In the genomic region with DNA sequence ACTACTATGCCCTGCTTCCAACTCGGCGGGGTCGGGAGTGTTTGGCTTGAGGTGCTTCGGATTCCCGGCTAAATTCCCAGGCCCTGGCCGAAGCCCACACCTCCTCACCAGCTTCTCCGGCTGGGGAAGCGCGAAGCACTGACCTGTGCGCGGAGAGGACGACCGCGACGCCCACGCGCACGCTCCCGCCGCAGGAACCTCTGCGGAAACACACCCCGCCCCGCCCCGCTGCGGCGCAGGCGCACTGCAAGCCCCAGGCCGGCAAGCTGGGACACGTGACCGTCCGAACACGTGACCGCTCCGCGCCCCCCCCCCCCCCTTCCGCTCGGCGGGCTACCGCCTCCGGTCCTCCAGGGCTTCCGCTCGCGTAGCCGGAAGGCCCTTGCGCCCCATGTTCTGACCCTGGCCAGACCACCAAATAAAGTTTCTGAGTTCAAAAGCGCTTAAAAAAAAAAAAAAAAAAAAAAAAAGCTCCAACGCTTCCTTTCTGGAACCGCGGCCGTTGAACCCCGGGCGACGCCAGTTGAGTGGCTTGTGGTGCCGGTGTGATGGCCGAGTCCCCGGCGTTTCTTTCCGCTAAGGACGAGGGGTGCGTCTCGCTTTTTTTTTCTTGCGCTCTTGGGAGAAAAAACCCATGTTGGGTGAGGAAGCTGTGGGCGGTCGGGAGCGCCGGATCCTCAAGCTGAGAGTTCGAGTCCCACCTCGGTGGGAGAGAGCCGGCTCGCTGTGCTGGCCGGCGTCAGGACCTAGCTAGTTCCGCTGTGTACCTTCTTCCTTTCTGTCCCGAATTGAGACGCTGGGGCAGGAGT, we compare ENCODE assay signal across 8 mouse cellular contexts. TPM values are rescaled to one million over a fixed set of nuclear protein-coding genes. Genes with fewer than 3 reads are reported as not detected.
DNase-seq lines count a peak whose midpoint lies in the region; ATAC-seq and TF ChIP-seq lines count a peak whose summit lies in the region.

TSS of gene Rmnd1 (minus strand) at position 266 of the 809 bp plus-strand sequence.
TSS of gene Armt1 (plus strand) at position 345 of the 809 bp plus-strand sequence.

- peak; percentile 88 for TF ChIP-seq POLR2A in lung, adult 2 months (IDR thresholded peaks at IDR 0.05; ENCODE audit: borderline replicate concordance, extremely low read depth, low read depth, low read length)

- H3K36me3 ChIP-seq in forebrain, embryonic 15.5 days = no peaks in the 10 kb centered on the region

- no peak for TF ChIP-seq CTCF in lung, adult 2 months (IDR thresholded peaks at IDR 0.05; ENCODE audit: insufficient read depth, low read length)

- peak within 1 kb of the TSS; percentile 83 for H3K27ac ChIP-seq in forebrain, embryonic 15.5 days (replicated peaks)

- intact Hi-C loops in heart, postnatal 25 days (cut with DNase I) = loop anchor here (1.0 kb wide), 1 partner anchor 45 kb away; no protein-coding TSS in a partner anchor

- peak within 1 kb of the TSS; percentile 79 for H3K9ac ChIP-seq in forebrain, embryonic 15.5 days (replicated peaks)

- DNase-seq in ES-CJ7 (ENCODE audit: low read depth, low spot score) = peak; percentile 96
- DNase-seq in cerebellum, adult 11 months = peak; percentile 96
- DNase-seq in heart, postnatal 25 days (ENCODE audit: low spot score) = peak; percentile 92
- DNase-seq in layer of hippocampus, adult 18-20 months (ENCODE audit: low spot score in 2 of 2) = peak; percentile 91 to 95
- peak; percentile 93 for DNase-seq in lung, adult 2 months
- DNase-seq in thymus, adult 18-20 months = peak; percentile 90 to 93

- H3K27me3 ChIP-seq in forebrain, embryonic 15.5 days = no peaks in the 10 kb centered on the region

- ATAC-seq in forebrain, embryonic 15.5 days (replicated peaks) = peak; percentile 95
- peak; percentile 84 for ATAC-seq in neutrophil, adult 5-6 weeks (ENCODE audit: extremely low read depth, insufficient number of reproducible peaks, low FRiP score, poor library complexity, severe bottlenecking)

- peak within 1 kb of the TSS; percentile 68 for H3K4me2 ChIP-seq in forebrain, embryonic 15.5 days (replicated peaks)

- H3K4me1 ChIP-seq in forebrain, embryonic 15.5 days = peaks cover 22% of the 10 kb centered on the region
- H3K4me1 ChIP-seq in lung, adult 2 months (ENCODE audit: control insufficient read depth, insufficient read depth, low read length) = 0 out of 2 replicates have a peak, but pooled peaks cover 4% of the 10 kb centered on the region

- no peaks in the 10 kb centered on the region for H3K9me3 ChIP-seq in forebrain, embryonic 15.5 days

- peak within 1 kb of the TSS; percentile 75 for H3K4me3 ChIP-seq in forebrain, embryonic 15.5 days
- H3K4me3 ChIP-seq in lung, adult 2 months (replicated peaks; ENCODE audit: extremely low read depth, low read depth, low read length) = peak within 1 kb of the TSS; percentile 92

- WGBS in forebrain, embryonic 15.5 days = under 1% methylated on average over 73 of the region's 75 CpGs
- WGBS in lung, adult 2 months = under 1% methylated on average over 75 of the region's 75 CpGs

RNA-seq across cellular contexts. Expression of gene Rmnd1, which starts in this region (rescaled TPM):
- 51.7 and 59.2 TPM in 2 replicates for polyA plus RNA-seq in forebrain, embryonic 15.5 days (2015; fragmentation: Nextera tagmentation; extraction: Ambion mirVana)
- 10 to 100 TPM; 52.3 to 58.5 TPM for total RNA-seq in heart, postnatal 25 days (2021)
- 10 to 100 TPM; 28.3 to 37.2 TPM for total RNA-seq in layer of hippocampus, adult 18-20 months (2021)
- polyA plus RNA-seq in lung, adult 2 months (2012; rRNA removed) = 11.1 and 16.5 TPM in 2 replicates
- total RNA-seq in neutrophil, adult 5-6 weeks (2017) = 71.6 and 72.1 TPM in 2 replicates

RNA-seq across cellular contexts. Expression of gene Armt1, which starts in this region (rescaled TPM):
- 14.3 and 15.0 TPM in 2 replicates for polyA plus RNA-seq in forebrain, embryonic 15.5 days (2015; fragmentation: Nextera tagmentation; extraction: Ambion mirVana)
- 1 to 10 TPM; 7.1 to 8.5 TPM for total RNA-seq in heart, postnatal 25 days (2021)
- total RNA-seq in layer of hippocampus, adult 18-20 months (2021) = 10 to 100 TPM; 25.2 to 25.6 TPM
- 4.3 and 7.2 TPM in 2 replicates for polyA plus RNA-seq in lung, adult 2 months (2012; rRNA removed)
- 24.9 and 40.4 TPM in 2 replicates for total RNA-seq in neutrophil, adult 5-6 weeks (2017)

Comparison
In these comparisons a context has a peak if more than half of its experiments do, and no peak if none do; other contexts are left out.
1. Peak in every context shown above with its lines: DNase-seq, ATAC-seq, H3K4me3 ChIP-seq and H3K27ac ChIP-seq.